Mouse (Mus musculus): Measurements from ENCODE around the gene Ttc28. TPM values are rescaled to one million over a fixed set of nuclear protein-coding genes. Genes with fewer than 3 reads are reported as not detected.
"Not testable (repeated sequence)": the region's sequence is repeated elsewhere in the genome, so short reads cannot be mapped to it uniquely, and the experiment has no call there.

The Ttc28 gene
- total RNA-seq (2021): 100 to 1,000 TPM in 1 of 2 experiments, 10 to 100 TPM in 1; 97.3 to 112 TPM

GRCm38 (mm10) chr5:110879584-110880374 lies at the start of gene Ttc28:
Gene Ttc28 (plus strand): TSS chr5:110879803.
- intact Hi-C loops (cut with DNase I): no loop called here
- peak; percentile 90 for DNase-seq

- DNase-seq: no peak
- intact Hi-C loops (cut with DNase I): loop anchor here (10.0 kb wide), 1 partner anchor 424 kb away; no protein-coding TSS in a partner anchor
Observed at GRCm38 (mm10) chr5:110831036-110831720, 48.4 kb upstream of the Ttc28 start.

GRCm38 (mm10) chr5:110835959-110836358 lies 43.6 kb upstream of the Ttc28 start:
- intact Hi-C loops (cut with DNase I): loop anchor here (5.0 to 10.0 kb wide), 2 partner anchors 86 to 419 kb away; no protein-coding TSS in a partner anchor
- DNase-seq: peak; percentile 49

- not testable (repeated sequence) for DNase-seq
- intact Hi-C loops (cut with DNase I): loop anchor here (5.0 to 10.0 kb wide), 2 partner anchors 84 to 417 kb away; no protein-coding TSS in a partner anchor
Observed at GRCm38 (mm10) chr5:110838016-110838415, 41.6 kb upstream of the Ttc28 start.

- no peak for DNase-seq
- intact Hi-C loops (cut with DNase I): loop anchor here (5.0 to 10.0 kb wide), 2 partner anchors 83 to 416 kb away; no protein-coding TSS in a partner anchor
Observed at GRCm38 (mm10) chr5:110839038-110839677, 40.4 kb upstream of the Ttc28 start.

GRCm38 (mm10) chr5:110839678-110840365 lies 39.8 kb upstream of the Ttc28 start, which contains the start of the genes Hscb and Chek2:
Gene Hscb (minus strand): TSS chr5:110839777.
Gene Chek2 (plus strand): TSS chr5:110839979.
- DNase-seq: peak; percentile 96
- intact Hi-C loops (cut with DNase I): loop anchor here (5.0 to 10.0 kb wide), 2 partner anchors 82 to 415 kb away; no protein-coding TSS in a partner anchor

GRCm38 (mm10) chr5:110840465-110840864 lies 39.1 kb upstream of the Ttc28 start:
- DNase-seq: peak; percentile 38
- intact Hi-C loops (cut with DNase I): no loop called here

GRCm38 (mm10) chr5:110841046-110841862 lies 38.3 kb upstream of the Ttc28 start:
- intact Hi-C loops (cut with DNase I): no loop called here
- no peak for DNase-seq

- no peak for DNase-seq
- intact Hi-C loops (cut with DNase I): no loop called here
Observed at GRCm38 (mm10) chr5:110852990-110853389, 26.6 kb upstream of the Ttc28 start.

- DNase-seq: no peak
- intact Hi-C loops (cut with DNase I): loop anchor here (5.0 kb wide), 1 partner anchor 410 kb away; no protein-coding TSS in a partner anchor
Observed at GRCm38 (mm10) chr5:110857091-110857490, 22.5 kb upstream of the Ttc28 start.

GRCm38 (mm10) chr5:110859013-110859650 lies 20.5 kb upstream of the Ttc28 start:
- peak; percentile 34 for DNase-seq
- intact Hi-C loops (cut with DNase I): loop anchor here (5.0 kb wide), 1 partner anchor 408 kb away; no protein-coding TSS in a partner anchor

- DNase-seq: no peak
- intact Hi-C loops (cut with DNase I): no loop called here
Observed at GRCm38 (mm10) chr5:110860445-110860844, 19.2 kb upstream of the Ttc28 start.

- intact Hi-C loops (cut with DNase I): no loop called here
- no peak for DNase-seq
Observed at GRCm38 (mm10) chr5:110868460-110868859, 11.1 kb upstream of the Ttc28 start.

- intact Hi-C loops (cut with DNase I): no loop called here
- DNase-seq: no peak
Observed at GRCm38 (mm10) chr5:110869242-110869669, 10.3 kb upstream of the Ttc28 start.

GRCm38 (mm10) chr5:110873160-110873559 lies 6.4 kb upstream of the Ttc28 start:
- no peak for DNase-seq
- intact Hi-C loops (cut with DNase I): no loop called here

GRCm38 (mm10) chr5:110874711-110875110 lies 4.9 kb upstream of the Ttc28 start:
- DNase-seq: peak; percentile 67
- intact Hi-C loops (cut with DNase I): no loop called here

- no peak for DNase-seq
- intact Hi-C loops (cut with DNase I): no loop called here
Observed at GRCm38 (mm10) chr5:110875286-110875685, 4.3 kb upstream of the Ttc28 start.

- DNase-seq: no peak
- intact Hi-C loops (cut with DNase I): no loop called here
Observed at GRCm38 (mm10) chr5:110877666-110878505, 1.7 kb upstream of the Ttc28 start.
